Mouse (Mus musculus): ENCODE measurements at regions not wholly inside any gene's neighbourhood (a gene's known extent, or its start where the extent isn't known, plus 50 kb on each side); places are given as distances from the start of the nearest gene placed in this dataset.

- Histone ChIP-seq H3K27me3 (replicated peaks; ENCODE audit: control insufficient read depth, insufficient read depth, low read length) (no peaks in the 10 kb centered on the region), H3K27ac (replicated peaks; ENCODE audit: low read depth, low read length) (0 out of 2 replicates have a peak overlapping the region, but pooled peaks have one; percentile 33), H3K4me3 (ENCODE audit: low read depth, low read length) (no peak overlapping the region), H3K4me1 (ENCODE audit: control insufficient read depth, insufficient read depth, low read length) (peaks cover 9% of the 10 kb centered on the region; the same call in 1 of the 2 replicates), H3K36me3 (ENCODE audit: control insufficient read depth, insufficient read depth, low read length) (no peaks in the 10 kb centered on the region), H3K9me3 (ENCODE audit: control insufficient read depth, low read length) (no peaks in the 10 kb centered on the region), H3K9ac (ENCODE audit: low read depth, low read length) (no peak overlapping the region), H3K4me2 (ENCODE audit: low read depth, low read length) (peak overlapping the region; percentile 21)
- ATAC-seq (ENCODE audit: low read depth) (no peak), DNase-seq (ENCODE audit: low spot score) (peak; percentile 37)
- WGBS, result 66% methylated on average over 13 of the region's 13 CpGs
Observed at GRCm38 (mm10) chr2:137357181-137357738, 240.8 kb upstream of the Jag1 start.

GRCm38 (mm10) chr2:137343736-137344135 is 227.3 kb upstream of the Jag1 start:
- Histone ChIP-seq H3K4me2 (ENCODE audit: low read depth, low read length) (no peak overlapping the region), H3K27ac (replicated peaks; ENCODE audit: low read depth, low read length) (0 out of 2 replicates have a peak overlapping the region, but pooled peaks have one; percentile 28), H3K9ac (ENCODE audit: low read depth, low read length) (no peak overlapping the region), H3K4me3 (ENCODE audit: low read depth, low read length) (no peak overlapping the region), H3K9me3 (ENCODE audit: control insufficient read depth, low read length) (no peaks in the 10 kb centered on the region), H3K27me3 (replicated peaks; ENCODE audit: control insufficient read depth, insufficient read depth, low read length) (no peaks in the 10 kb centered on the region), H3K36me3 (ENCODE audit: control insufficient read depth, insufficient read depth, low read length) (no peaks in the 10 kb centered on the region), H3K4me1 (ENCODE audit: control insufficient read depth, insufficient read depth, low read length) (no peaks in the 10 kb centered on the region)
- DNase-seq (ENCODE audit: low spot score) (peak; percentile 23), ATAC-seq (ENCODE audit: low read depth) (no peak)
- 41% methylated on average over 2 of the region's 2 CpGs for WGBS

- Histone ChIP-seq H3K4me1 (ENCODE audit: control insufficient read depth, insufficient read depth, low read length) (peaks cover 6% of the 10 kb centered on the region), H3K27me3 (replicated peaks; ENCODE audit: control insufficient read depth, insufficient read depth, low read length) (no peaks in the 10 kb centered on the region), H3K27ac (replicated peaks; ENCODE audit: low read depth, low read length) (no peak overlapping the region), H3K9me3 (ENCODE audit: control insufficient read depth, low read length) (no peaks in the 10 kb centered on the region), H3K9ac (ENCODE audit: low read depth, low read length) (no peak overlapping the region), H3K4me3 (ENCODE audit: low read depth, low read length) (no peak overlapping the region), H3K36me3 (ENCODE audit: control insufficient read depth, insufficient read depth, low read length) (no peaks in the 10 kb centered on the region), H3K4me2 (ENCODE audit: low read depth, low read length) (no peak overlapping the region)
- ATAC-seq (ENCODE audit: low read depth), result no peak
- 84% methylated on average over 8 of the region's 8 CpGs for WGBS
- no peak for DNase-seq (ENCODE audit: low spot score)
Observed at GRCm38 (mm10) chr2:137329995-137330394, 213.6 kb upstream of the Jag1 start.

GRCm38 (mm10) chr2:137323445-137323844 is 207.0 kb upstream of the Jag1 start:
- H3K9ac ChIP-seq (ENCODE audit: low read depth, low read length), result no peak overlapping the region
- ATAC-seq (ENCODE audit: low read depth) (no peak), DNase-seq (ENCODE audit: low spot score) (no peak)
- no peaks in the 10 kb centered on the region for H3K4me1 ChIP-seq (ENCODE audit: control insufficient read depth, insufficient read depth, low read length)
- H3K4me3 ChIP-seq (ENCODE audit: low read depth, low read length), result no peak overlapping the region
- H3K36me3 ChIP-seq (ENCODE audit: control insufficient read depth, insufficient read depth, low read length), result no peaks in the 10 kb centered on the region
- no peaks in the 10 kb centered on the region for H3K9me3 ChIP-seq (ENCODE audit: control insufficient read depth, low read length)
- H3K4me2 ChIP-seq (ENCODE audit: low read depth, low read length), result no peak overlapping the region
- H3K27me3 ChIP-seq (replicated peaks; ENCODE audit: control insufficient read depth, insufficient read depth, low read length), result no peaks in the 10 kb centered on the region
- WGBS, result 80% methylated on average over 5 of the region's 5 CpGs
- H3K27ac ChIP-seq (replicated peaks; ENCODE audit: low read depth, low read length), result no peak overlapping the region

- no peak overlapping the region for H3K27ac ChIP-seq (replicated peaks; ENCODE audit: low read depth, low read length)
- 83% methylated on average over 4 of the region's 4 CpGs for WGBS
Observed at GRCm38 (mm10) chr2:137310511-137310910, 194.1 kb upstream of the Jag1 start.

GRCm38 (mm10) chr2:137308116-137308515 is 191.7 kb upstream of the Jag1 start:
- DNase-seq (ENCODE audit: low spot score) (no peak), ATAC-seq (ENCODE audit: low read depth) (no peak)
- Histone ChIP-seq H3K4me1 (ENCODE audit: control insufficient read depth, insufficient read depth, low read length) (no peaks in the 10 kb centered on the region), H3K36me3 (ENCODE audit: control insufficient read depth, insufficient read depth, low read length) (no peaks in the 10 kb centered on the region), H3K4me3 (ENCODE audit: low read depth, low read length) (no peak overlapping the region), H3K4me2 (ENCODE audit: low read depth, low read length) (no peak overlapping the region), H3K9ac (ENCODE audit: low read depth, low read length) (no peak overlapping the region), H3K27me3 (replicated peaks; ENCODE audit: control insufficient read depth, insufficient read depth, low read length) (no peaks in the 10 kb centered on the region), H3K9me3 (ENCODE audit: control insufficient read depth, low read length) (no peaks in the 10 kb centered on the region), H3K27ac (replicated peaks; ENCODE audit: low read depth, low read length) (no peak overlapping the region)
- 78% methylated on average over 9 of the region's 9 CpGs for WGBS

More at GRCm38 (mm10) chr2:137310511-137310910, 194.1 kb upstream of the Jag1 start:
- Histone ChIP-seq H3K36me3 (ENCODE audit: control insufficient read depth, insufficient read depth, low read length) (no peaks in the 10 kb centered on the region), H3K4me3 (ENCODE audit: low read depth, low read length) (no peak overlapping the region), H3K4me2 (ENCODE audit: low read depth, low read length) (no peak overlapping the region), H3K4me1 (ENCODE audit: control insufficient read depth, insufficient read depth, low read length) (no peaks in the 10 kb centered on the region), H3K9me3 (ENCODE audit: control insufficient read depth, low read length) (no peaks in the 10 kb centered on the region), H3K27me3 (replicated peaks; ENCODE audit: control insufficient read depth, insufficient read depth, low read length) (no peaks in the 10 kb centered on the region), H3K9ac (ENCODE audit: low read depth, low read length) (no peak overlapping the region)
- ATAC-seq (ENCODE audit: low read depth) (no peak), DNase-seq (ENCODE audit: low spot score) (no peak)

- DNase-seq (ENCODE audit: low spot score) (peak; percentile 42), ATAC-seq (ENCODE audit: low read depth) (no peak)
- H3K9ac ChIP-seq (ENCODE audit: low read depth, low read length), result no peak overlapping the region
- no peaks in the 10 kb centered on the region for H3K36me3 ChIP-seq (ENCODE audit: control insufficient read depth, insufficient read depth, low read length)
- no peaks in the 10 kb centered on the region for H3K4me1 ChIP-seq (ENCODE audit: control insufficient read depth, insufficient read depth, low read length)
- no peaks in the 10 kb centered on the region for H3K27me3 ChIP-seq (replicated peaks; ENCODE audit: control insufficient read depth, insufficient read depth, low read length)
- no peak overlapping the region for H3K27ac ChIP-seq (replicated peaks; ENCODE audit: low read depth, low read length)
- no peak overlapping the region for H3K4me3 ChIP-seq (ENCODE audit: low read depth, low read length)
- H3K9me3 ChIP-seq (ENCODE audit: control insufficient read depth, low read length), result no peaks in the 10 kb centered on the region
- H3K4me2 ChIP-seq (ENCODE audit: low read depth, low read length), result no peak overlapping the region
- 63% methylated on average over 4 of the region's 4 CpGs for WGBS
Observed at GRCm38 (mm10) chr2:137301474-137302267, 185.2 kb upstream of the Jag1 start.

- Histone ChIP-seq H3K27ac (replicated peaks; ENCODE audit: low read depth, low read length) (no peak overlapping the region), H3K9me3 (ENCODE audit: control insufficient read depth, low read length) (no peaks in the 10 kb centered on the region), H3K36me3 (ENCODE audit: control insufficient read depth, insufficient read depth, low read length) (no peaks in the 10 kb centered on the region), H3K27me3 (replicated peaks; ENCODE audit: control insufficient read depth, insufficient read depth, low read length) (no peaks in the 10 kb centered on the region), H3K9ac (ENCODE audit: low read depth, low read length) (no peak overlapping the region), H3K4me2 (ENCODE audit: low read depth, low read length) (no peak overlapping the region), H3K4me1 (ENCODE audit: control insufficient read depth, insufficient read depth, low read length) (no peaks in the 10 kb centered on the region), H3K4me3 (ENCODE audit: low read depth, low read length) (no peak overlapping the region)
- 52% methylated on average over 3 of the region's 3 CpGs for WGBS
- DNase-seq (ENCODE audit: low spot score) (no peak), ATAC-seq (ENCODE audit: low read depth) (no peak)
Observed at GRCm38 (mm10) chr2:137289231-137289630, 172.8 kb upstream of the Jag1 start.
